Mouse (Mus musculus): ENCODE results near the gene Fancl.

DNA sequence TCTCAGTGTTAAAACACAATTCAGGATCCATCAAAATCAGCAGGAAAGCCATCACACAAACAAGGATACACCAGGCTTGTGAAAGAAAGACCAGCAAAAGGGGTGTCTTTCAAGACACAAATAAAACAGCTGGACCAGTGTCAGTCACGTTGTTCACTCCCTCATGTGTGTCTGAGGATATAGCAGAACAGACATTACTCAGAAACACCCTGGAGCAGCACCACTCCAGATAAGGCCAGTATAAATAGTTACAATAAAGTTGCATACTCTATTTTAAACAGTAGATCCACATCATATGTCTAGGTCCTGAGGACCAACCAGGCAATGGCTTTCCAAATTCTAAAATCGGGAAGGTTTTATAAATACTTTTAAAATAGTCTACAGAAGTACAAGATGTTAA lies 130.2 kb downstream of the Fancl start:
- TF ChIP-seq CTCF (IDR thresholded peaks at IDR 0.05; ENCODE audit: extremely low read depth, insufficient read depth, low read length): no peak
- TF ChIP-seq POLR2A (IDR thresholded peaks at IDR 0.05; ENCODE audit: extremely low read depth, insufficient read depth, low read length): no peak

Data from cortical plate, adult 2 months (tissue).